Mouse (Mus musculus): Measurements from ENCODE around the gene Smg7. TPM values are rescaled to one million over a fixed set of nuclear protein-coding genes. Genes with fewer than 3 reads are reported as not detected.

The Smg7 gene
- total RNA-seq, 2 experiments from 2014 or later = 37.3 to 38.9 TPM

GRCm38 (mm10) chr1:152841057-152841456 lies 61.4 kb downstream of the Smg7 start:
- no peak for DNase-seq (ENCODE audit: low spot score)

GRCm38 (mm10) chr1:152840343-152840742 lies 62.1 kb downstream of the Smg7 start:
- no peak for DNase-seq (ENCODE audit: low spot score)

- DNase-seq (ENCODE audit: low spot score) = no peak
Measured at GRCm38 (mm10) chr1:152838841-152839240, 63.6 kb downstream of the Smg7 start.

- DNase-seq (ENCODE audit: low spot score) = no peak
Measured at GRCm38 (mm10) chr1:152838026-152838702, 64.3 kb downstream of the Smg7 start.

- no peak for DNase-seq (ENCODE audit: low spot score)
Measured at GRCm38 (mm10) chr1:152835061-152835460, 67.4 kb downstream of the Smg7 start.

GRCm38 (mm10) chr1:152832316-152832715 lies 70.1 kb downstream of the Smg7 start:
- no peak for DNase-seq (ENCODE audit: low spot score)

- DNase-seq (ENCODE audit: low spot score) = no peak
Measured at GRCm38 (mm10) chr1:152831619-152832018, 70.8 kb downstream of the Smg7 start.

GRCm38 (mm10) chr1:152831003-152831402 lies 71.4 kb downstream of the Smg7 start:
- no peak for DNase-seq (ENCODE audit: low spot score)

- no peak for DNase-seq (ENCODE audit: low spot score)
Measured at GRCm38 (mm10) chr1:152830054-152830453, 72.4 kb downstream of the Smg7 start.

GRCm38 (mm10) chr1:152828637-152829355 lies 73.7 kb downstream of the Smg7 start:
- no peak for DNase-seq (ENCODE audit: low spot score)

- no peak for DNase-seq (ENCODE audit: low spot score)
Measured at GRCm38 (mm10) chr1:152828168-152828567, 74.3 kb downstream of the Smg7 start.

- DNase-seq (ENCODE audit: low spot score) = peak; percentile 35
Measured at GRCm38 (mm10) chr1:152826446-152826845, 76.0 kb downstream of the Smg7 start.

GRCm38 (mm10) chr1:152824206-152824605 lies 78.2 kb downstream of the Smg7 start:
- DNase-seq (ENCODE audit: low spot score) = no peak

- DNase-seq (ENCODE audit: low spot score) = no peak
Measured at GRCm38 (mm10) chr1:152821746-152822145, 80.7 kb downstream of the Smg7 start.

GRCm38 (mm10) chr1:152820911-152821695 lies 81.3 kb downstream of the Smg7 start:
- no peak for DNase-seq (ENCODE audit: low spot score)

GRCm38 (mm10) chr1:152819558-152819957 lies 82.9 kb downstream of the Smg7 start:
- DNase-seq (ENCODE audit: low spot score) = no peak

- peak; percentile 55 for DNase-seq (ENCODE audit: low spot score)
Measured at GRCm38 (mm10) chr1:152817794-152818193, 84.7 kb downstream of the Smg7 start.

- no peak for DNase-seq (ENCODE audit: low spot score)
Measured at GRCm38 (mm10) chr1:152817027-152817769, 85.2 kb downstream of the Smg7 start.

GRCm38 (mm10) chr1:152815265-152815701 lies 87.2 kb downstream of the Smg7 start:
- DNase-seq (ENCODE audit: low spot score) = no peak

- DNase-seq (ENCODE audit: low spot score) = no peak
Measured at GRCm38 (mm10) chr1:152810533-152811439, 91.7 kb downstream of the Smg7 start.

All from gastrocnemius, adult 18-20 months (tissue).